Mouse (Mus musculus) lung, postnatal 0 days (tissue): ENCODE results near the gene Tomm20. TPM values are rescaled to one million over a fixed set of nuclear protein-coding genes. Genes with fewer than 3 reads are reported as not detected.

Source experiments
- ATAC-seq: fragments of 200-750 bp; cut with Nextera tagmentation; 2 replicates; pipeline ENCODE4 v1.8.0; 2017; ENCODE audit warnings: moderate library complexity
- DNase-seq: peaks from one replicate; pipeline ENCODE4 v3.0.0-alpha.2; 2016; ENCODE audit warnings: low spot score
- H3K27ac ChIP-seq: fragments of 300-500 bp; sonication (generic); 2 replicates; pipeline ENCODE4 v1.5.1; 2014; ENCODE audit warnings: antibody characterized with exemption, mild to moderate bottlenecking, low read length, mixed read lengths
- H3K27me3 ChIP-seq: fragments of 300-500 bp; sonication (generic); replicated peaks from 2 replicates; pipeline ENCODE4 v1.6.1; 2014; ENCODE audit warnings: low read length, mixed read lengths; ENCODE audit not compliant: insufficient read depth
- H3K36me3 ChIP-seq: fragments of 300-500 bp; sonication (generic); 2 replicates; pipeline ENCODE4 v1.6.1; 2014; ENCODE audit warnings: low read length, mixed read lengths; ENCODE audit not compliant: insufficient read depth
- H3K4me1 ChIP-seq: fragments of 300-500 bp; sonication (generic); 2 replicates; pipeline ENCODE4 v1.6.1; 2014; ENCODE audit warnings: antibody characterized with exemption, low read depth, low read length, mixed read lengths; ENCODE audit not compliant: insufficient read depth
- H3K4me2 ChIP-seq: fragments of 300-500 bp; sonication (generic); replicated peaks from 2 replicates; pipeline ENCODE4 v1.6.1; 2014; ENCODE audit warnings: low read depth, mild to moderate bottlenecking, low read length, moderate library complexity, mixed read lengths
- H3K4me3 ChIP-seq: fragments of 300-500 bp; sonication (generic); 2 replicates; pipeline ENCODE4 v1.5.1; 2014; ENCODE audit warnings: low read depth, low read length
- H3K9ac ChIP-seq: fragments of 300-500 bp; sonication (generic); replicated peaks from 2 replicates; pipeline ENCODE4 v1.6.1; 2014; ENCODE audit warnings: low read depth, mild to moderate bottlenecking
- H3K9me3 ChIP-seq: fragments of 300-500 bp; sonication (generic); 2 replicates; pipeline ENCODE4 v1.6.1; 2016; ENCODE audit warnings: low read length, mixed read lengths
- CTCF ChIP-seq: IDR thresholded peaks from 2 replicates; pipeline ENCODE4 v1.5.1; 2016; ENCODE audit warnings: antibody characterized with exemption, mild to moderate bottlenecking
- EP300 ChIP-seq: IDR thresholded peaks from 2 replicates; pipeline ENCODE4 v1.6.1; 2016; ENCODE audit warnings: antibody characterized with exemption, mild to moderate bottlenecking, control low read depth
- WGBS: fragments of 180-500 bp; shearing (Covaris S2); extraction: QIAGEN DNeasy Blood & Tissue Kit; methylation state at CpG from one replicate; pipeline ENCODE4 v1.1.7; 2014; 5-methylcytosine and 5-hydroxymethylcytosine counted together
- polyA plus RNA-seq: library from polyadenylated mRNA; unstranded; fragments of >200 nt; fragmentation: Nextera tagmentation; extraction: Ambion mirVana; gene quantifications from 2 replicates; pipeline ENCODE4 v1.2.1, GENCODE M21; 2015

Gene Tomm20
- polyA plus RNA-seq, 1 experiment from 2014 or later, result 155 TPM

- H3K27me3 ChIP-seq, result no peaks in the 10 kb centered on the region
- ATAC-seq, result no peak
- H3K4me1 ChIP-seq, result peaks cover under 1% of the 10 kb centered on the region; the same call in 1 of the 2 replicates
- 70% methylated on average over 9 of the region's 9 CpGs for WGBS
- H3K9ac ChIP-seq, result no peak overlapping the region
- H3K4me3 ChIP-seq, result no peak overlapping the region
- no peak for DNase-seq
- no peaks in the 10 kb centered on the region for H3K36me3 ChIP-seq
- H3K4me2 ChIP-seq, result no peak overlapping the region
- no peaks in the 10 kb centered on the region for H3K9me3 ChIP-seq
- H3K27ac ChIP-seq, result no peak overlapping the region
- TF ChIP-seq CTCF (no peak), EP300 (no peak)
Measured at GRCm38 (mm10) chr8:126903927-126904326, 41.7 kb downstream of the Tomm20 start.

- H3K9me3 ChIP-seq, result no peaks in the 10 kb centered on the region
- H3K4me1 ChIP-seq, result no peaks in the 10 kb centered on the region
- H3K36me3 ChIP-seq, result no peaks in the 10 kb centered on the region
- no peak overlapping the region for H3K4me2 ChIP-seq
- TF ChIP-seq EP300 (no peak), CTCF (no peak)
- H3K27ac ChIP-seq, result no peak overlapping the region
- no peak overlapping the region for H3K4me3 ChIP-seq
- WGBS, result 50% methylated on average over 9 of the region's 9 CpGs
- DNase-seq (no peak), ATAC-seq (no peak)
- no peak overlapping the region for H3K9ac ChIP-seq
- no peaks in the 10 kb centered on the region for H3K27me3 ChIP-seq
Measured at GRCm38 (mm10) chr8:126903224-126903895, 42.3 kb downstream of the Tomm20 start.

GRCm38 (mm10) chr8:126901612-126902011 lies 44.0 kb downstream of the Tomm20 start:
- ATAC-seq (no peak), DNase-seq (no peak)
- no peaks in the 10 kb centered on the region for H3K4me1 ChIP-seq
- TF ChIP-seq EP300, result no peak
- TF ChIP-seq CTCF, result no peak
- no peak overlapping the region for H3K4me2 ChIP-seq
- H3K36me3 ChIP-seq, result no peaks in the 10 kb centered on the region
- no peaks in the 10 kb centered on the region for H3K9me3 ChIP-seq
- H3K27me3 ChIP-seq, result no peaks in the 10 kb centered on the region
- no peak overlapping the region for H3K9ac ChIP-seq
- H3K4me3 ChIP-seq, result no peak overlapping the region
- H3K27ac ChIP-seq, result no peak overlapping the region
- WGBS, result 58% methylated on average over 1 of the region's 1 CpGs

GRCm38 (mm10) chr8:126901049-126901448 lies 44.6 kb downstream of the Tomm20 start:
- no peak overlapping the region for H3K4me3 ChIP-seq
- TF ChIP-seq CTCF, result no peak
- TF ChIP-seq EP300, result no peak
- no peaks in the 10 kb centered on the region for H3K9me3 ChIP-seq
- no peak overlapping the region for H3K4me2 ChIP-seq
- 40% methylated on average over 2 of the region's 2 CpGs for WGBS
- ATAC-seq (no peak), DNase-seq (peak; percentile 32)
- no peaks in the 10 kb centered on the region for H3K36me3 ChIP-seq
- no peak overlapping the region for H3K27ac ChIP-seq
- no peaks in the 10 kb centered on the region for H3K4me1 ChIP-seq
- H3K9ac ChIP-seq, result no peak overlapping the region
- H3K27me3 ChIP-seq, result no peaks in the 10 kb centered on the region

- ATAC-seq, result peak; percentile 93
Measured at GRCm38 (mm10) chr8:126895133-126895532, 50.5 kb downstream of the Tomm20 start.

GRCm38 (mm10) chr8:126887639-126888006 lies 58.0 kb downstream of the Tomm20 start:
- no peak for ATAC-seq
- WGBS, result 80% methylated on average over 3 of the region's 3 CpGs

More at GRCm38 (mm10) chr8:126895133-126895532, 50.5 kb downstream of the Tomm20 start:
- Histone ChIP-seq H3K4me2 (no peak overlapping the region), H3K9ac (no peak overlapping the region), H3K4me1 (no peaks in the 10 kb centered on the region), H3K4me3 (no peak overlapping the region), H3K27ac (no peak overlapping the region), H3K36me3 (no peaks in the 10 kb centered on the region), H3K27me3 (no peaks in the 10 kb centered on the region), H3K9me3 (no peaks in the 10 kb centered on the region)
- 26% methylated on average over 6 of the region's 6 CpGs for WGBS
- TF ChIP-seq CTCF (no peak), EP300 (peak; percentile 53)
- DNase-seq, result peak; percentile 89

More at GRCm38 (mm10) chr8:126887639-126888006, 58.0 kb downstream of the Tomm20 start:
- Histone ChIP-seq H3K9ac (no peak overlapping the region), H3K4me1 (peaks cover 12% of the 10 kb centered on the region; the same call in 1 of the 2 replicates), H3K4me2 (no peak overlapping the region), H3K27me3 (no peaks in the 10 kb centered on the region), H3K36me3 (no peaks in the 10 kb centered on the region), H3K27ac (peak overlapping the region; percentile 87), H3K4me3 (no peak overlapping the region), H3K9me3 (no peaks in the 10 kb centered on the region)
- DNase-seq, result no peak
- TF ChIP-seq EP300 (no peak), CTCF (no peak)
